Mouse (Mus musculus) kidney, adult 2 months (tissue): ENCODE results near the gene Bcas3. TPM values are rescaled to one million over a fixed set of nuclear protein-coding genes. Genes with fewer than 3 reads are reported as not detected.

Experiments used
- DNase-seq: peaks from one replicate; pipeline ENCODE4 v3.0.0; 2021
- H3K27ac ChIP-seq: fragments of 200-500 bp; 2 replicates; pipeline ENCODE4 v1.5.1; 2012; ENCODE audit warnings: low read depth, low read length, control low read depth, inconsistent platforms; ENCODE audit not compliant: insufficient read depth
- H3K27me3 ChIP-seq: fragments of 200-500 bp; replicated peaks from 2 replicates; pipeline ENCODE4 v1.6.1; 2012; ENCODE audit warnings: mild to moderate bottlenecking, moderate library complexity, low read length, inconsistent platforms; ENCODE audit not compliant: control insufficient read depth, insufficient read depth
- H3K36me3 ChIP-seq: fragments of 200-500 bp; 2 replicates; pipeline ENCODE4 v1.6.1; 2012; ENCODE audit warnings: mild to moderate bottlenecking, moderate library complexity, low read length, inconsistent platforms; ENCODE audit not compliant: control insufficient read depth, insufficient read depth
- H3K4me1 ChIP-seq: fragments of 200-500 bp; 2 replicates; pipeline ENCODE4 v1.6.1; 2011; ENCODE audit warnings: low read length; ENCODE audit not compliant: control insufficient read depth, insufficient read depth
- H3K4me3 ChIP-seq: fragments of 200-500 bp; 2 replicates; pipeline ENCODE4 v1.5.1; 2011; ENCODE audit warnings: mild to moderate bottlenecking, low read depth, low read length, control low read depth; ENCODE audit not compliant: insufficient read depth
- CTCF ChIP-seq: fragments of 200-500 bp; conservative IDR thresholded peaks from 2 replicates; pipeline ENCODE4 v1.5.1; 2011; ENCODE audit warnings: low read depth, mild to moderate bottlenecking, control low read depth, low read length, moderate library complexity, mixed read lengths; ENCODE audit not compliant: insufficient read depth, insufficient read length
- POLR2A ChIP-seq: fragments of 200-500 bp; IDR thresholded peaks from one replicate; pipeline ENCODE4 v1.6.1; 2011; ENCODE audit warnings: low read depth, low read length, control low read depth
- WGBS: fragments of 180-500 bp; shearing (Covaris S2); methylation state at CpG from one replicate; pipeline ENCODE4 v1.1.7; 2018; 5-methylcytosine and 5-hydroxymethylcytosine counted together
- polyA plus RNA-seq: library from polyadenylated mRNA; depleted of rRNA; stranded (reverse); fragments of >200 nt; gene quantifications from 2 replicates; pipeline ENCODE4 v1.2.3, GENCODE M21; 2012; rRNA removed

Bcas3 gene
- polyA plus RNA-seq, 1 experiment: 47.3 TPM

GRCm38 (mm10) chr11:85849037-85849436, 496.1 kb downstream of the Bcas3 start:
- Histone ChIP-seq H3K4me1 (peaks cover 26% of the 10 kb centered on the region; the same call in 1 of the 2 replicates), H3K36me3 (no peaks in the 10 kb centered on the region), H3K27ac (peak overlapping the region; percentile 11; the same call in 1 of the 2 replicates), H3K27me3 (no peaks in the 10 kb centered on the region), H3K4me3 (no peak overlapping the region)
- WGBS: 4% methylated on average over 21 of the region's 21 CpGs
- TF ChIP-seq POLR2A (no peak), CTCF (peak; percentile 97)
- peak; percentile 89 for DNase-seq

GRCm38 (mm10) chr11:85850233-85850632, 497.3 kb downstream of the Bcas3 start, which contains the start of gene Gm11444:
Gene Gm11444 (minus strand): TSS chr11:85850333.
- H3K4me1 ChIP-seq: peaks cover 22% of the 10 kb centered on the region; the same call in 1 of the 2 replicates
- H3K27ac ChIP-seq: no peak within 1 kb of the TSS
- H3K36me3 ChIP-seq: no peaks in the 10 kb centered on the region
- H3K4me3 ChIP-seq: no peak within 1 kb of the TSS
- no peak for DNase-seq
- 97% methylated on average over 6 of the region's 6 CpGs for WGBS
- no peaks in the 10 kb centered on the region for H3K27me3 ChIP-seq
- TF ChIP-seq CTCF: no peak
- no peak for TF ChIP-seq POLR2A

GRCm38 (mm10) chr11:85850758-85851157, 497.8 kb downstream of the Bcas3 start:
- no peak overlapping the region for H3K27ac ChIP-seq
- DNase-seq: no peak
- H3K27me3 ChIP-seq: no peaks in the 10 kb centered on the region
- no peaks in the 10 kb centered on the region for H3K36me3 ChIP-seq
- TF ChIP-seq POLR2A (no peak), CTCF (peak; percentile 28)
- 49% methylated on average over 6 of the region's 6 CpGs for WGBS
- H3K4me1 ChIP-seq: peaks cover 17% of the 10 kb centered on the region; the same call in 1 of the 2 replicates
- H3K4me3 ChIP-seq: no peak overlapping the region

- no peaks in the 10 kb centered on the region for H3K36me3 ChIP-seq
- no peak overlapping the region for H3K27ac ChIP-seq
- no peak overlapping the region for H3K4me3 ChIP-seq
- H3K4me1 ChIP-seq: no peaks in the 10 kb centered on the region
- DNase-seq: no peak
- TF ChIP-seq CTCF (no peak), POLR2A (no peak)
- no peaks in the 10 kb centered on the region for H3K27me3 ChIP-seq
- WGBS: 39% methylated on average over 6 of the region's 6 CpGs
Observed at GRCm38 (mm10) chr11:85857997-85858698, 505.2 kb downstream of the Bcas3 start.

- no peak for DNase-seq
Observed at GRCm38 (mm10) chr11:85864363-85864762, 511.4 kb downstream of the Bcas3 start.

More at GRCm38 (mm10) chr11:85864363-85864762, 511.4 kb downstream of the Bcas3 start:
- Histone ChIP-seq H3K4me3 (no peak overlapping the region), H3K4me1 (no peaks in the 10 kb centered on the region), H3K27ac (no peak overlapping the region), H3K27me3 (no peaks in the 10 kb centered on the region), H3K36me3 (no peaks in the 10 kb centered on the region)
- 42% methylated on average over 7 of the region's 7 CpGs for WGBS
- no peak for TF ChIP-seq POLR2A
- peak; percentile 39 for TF ChIP-seq CTCF

Other genes starting within 250 kb of the Bcas3 start
- 8.0 and 9.6 TPM in 2 replicates for gene Usp32, start 213.0 kb upstream of the Bcas3 start, polyA plus RNA-seq
- not detected in 2 replicates for gene 1700125H20Rik, start 182.8 kb upstream of the Bcas3 start, polyA plus RNA-seq
- gene Appbp2, start 118.0 kb upstream of the Bcas3 start, polyA plus RNA-seq: 10.5 and 11.5 TPM in 2 replicates
- gene Ppm1d, start 41.9 kb upstream of the Bcas3 start, polyA plus RNA-seq: 5.8 and 6.3 TPM in 2 replicates